Mouse (Mus musculus): Measurements from ENCODE around the gene Rab43.

DNA sequence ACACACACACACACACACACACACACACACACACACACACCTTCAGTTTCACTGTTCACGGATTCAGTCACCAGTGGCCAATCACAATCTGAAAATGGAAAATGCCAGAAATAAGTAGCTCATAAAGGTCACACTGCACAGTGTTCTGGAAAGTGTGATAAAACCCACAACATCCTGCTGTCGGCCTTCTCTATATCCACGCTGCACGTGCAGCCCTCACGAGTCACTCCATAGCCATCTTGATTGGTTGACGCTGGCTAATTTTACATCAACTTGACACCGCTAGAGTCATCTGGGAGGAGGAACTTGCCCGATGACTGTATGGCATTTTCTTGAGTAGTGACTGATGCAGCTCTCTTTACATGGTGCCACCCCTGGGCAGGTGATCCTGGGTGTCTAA is 70.0 kb downstream of the Rab43 start:
- no peak for TF ChIP-seq CTCF (IDR thresholded peaks at IDR 0.05; ENCODE audit: low read depth, low read length)
- TF ChIP-seq POLR2A (IDR thresholded peaks at IDR 0.05; ENCODE audit: borderline replicate concordance, low read depth, low read length) = no peak

All from bone marrow macrophage, adult 2 months (primary cell).